Mouse (Mus musculus): ENCODE data around the gene Vmn1r227.

Vmn1r227 gene

DNA sequence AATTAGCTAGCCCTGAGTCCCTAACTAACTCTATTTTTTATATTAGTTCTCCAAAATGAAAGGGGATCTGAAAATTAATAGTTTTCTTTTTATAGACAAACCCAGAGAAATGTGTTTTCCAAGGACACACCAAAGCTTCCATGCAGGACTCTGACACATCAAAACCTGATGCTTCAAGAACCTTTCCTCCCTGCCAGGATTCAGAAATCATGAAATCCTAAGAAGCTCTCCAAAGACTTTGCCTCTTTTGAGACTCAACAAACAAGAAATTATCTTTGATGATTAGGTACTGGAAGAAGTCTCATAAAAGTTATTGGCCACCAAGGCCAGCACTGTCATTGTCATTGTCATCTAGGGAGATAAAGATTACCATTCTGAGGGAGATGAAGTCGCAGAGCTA, at the start of gene Vmn1r227:
Vmn1r227 (plus strand) TSS at position 301 of the 400 bp plus-strand sequence.
- in situ Hi-C loops (cut with MseI, MboI), result no loop called here

DNA sequence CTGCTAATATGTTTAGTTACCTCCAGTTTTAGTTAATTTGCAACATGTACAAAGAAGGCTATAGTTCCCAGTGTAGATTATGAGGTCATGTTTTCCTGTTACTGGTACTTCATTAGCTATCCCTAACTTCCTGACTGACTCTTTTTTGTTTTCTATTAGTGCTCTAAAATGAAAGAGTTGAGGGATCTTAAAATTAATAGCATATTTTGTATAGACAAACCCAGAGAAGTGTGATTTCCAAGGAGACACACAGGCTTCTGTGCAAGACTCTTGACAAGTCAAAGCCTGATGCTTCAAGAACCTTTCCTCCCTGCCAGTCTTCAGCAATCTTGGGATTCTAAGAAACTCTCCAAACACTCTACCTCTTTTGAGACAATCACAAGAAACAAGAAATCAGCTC, 47.1 kb upstream of the Vmn1r227 start, which contains the start of gene Vmn1r226:
Vmn1r226 (plus strand) TSS at position 301 of the 400 bp plus-strand sequence.
- in situ Hi-C loops (cut with MseI, MboI), result no loop called here

GRCm38 (mm10) chr17:20786057-20786456, 56.4 kb downstream of the Vmn1r227 start, which contains the start of gene Vmn1r228:
TSS of gene Vmn1r228 (minus strand) at chr17:20786157.
- in situ Hi-C loops (cut with MseI, MboI), result no loop called here

Data from mouse trophoblast stem cell (cell line).